Mouse (Mus musculus): ENCODE data around the gene Mob1b. TPM values are rescaled to one million over a fixed set of nuclear protein-coding genes. Genes with fewer than 3 reads are reported as not detected.

Gene Mob1b
- total and polyA plus RNA-seq, 3 experiments, result 12.2 to 14.0 TPM; not detected in 1

GRCm38 (mm10) chr5:88720116-88721002, at the start of gene Mob1b (continued):
- TF ChIP-seq USF1 (IDR thresholded peaks at IDR 0.05; ENCODE audit: low read depth, low read length) (peak; percentile 93), POLR2A (IDR thresholded peaks at IDR 0.05; ENCODE audit: control insufficient read depth in 1 of 2, insufficient read depth in 1 of 2, low read depth in 1 of 2, low read length in 2 of 2, poor library complexity in 1 of 2) (peak; percentile 66 to 92), ZNF384 (IDR thresholded peaks at IDR 0.05; ENCODE audit: low read depth, low read length) (peak; percentile 76), TCF12 (IDR thresholded peaks at IDR 0.05; ENCODE audit: low read depth, low read length) (peak; percentile 48), CHD1 (IDR thresholded peaks at IDR 0.05; ENCODE audit: low read depth, low read length) (no peak)

GRCm38 (mm10) chr5:88674703-88675442, 45.8 kb upstream of the Mob1b start:
- H3K27ac ChIP-seq (ENCODE audit: control insufficient read depth, low read depth, low read length), result peak overlapping the region; percentile 68
- DNase-seq (ENCODE audit: low read depth, low spot score), result peak; percentile 63
- peaks cover 5 to 15% of the 10 kb centered on the region in 2 experiments for H3K4me1 ChIP-seq (ENCODE audit: control insufficient read depth in 1 of 2, insufficient read depth in 2 of 2, low read length in 2 of 2)
- peak overlapping the region; percentile 99 for H3K9ac ChIP-seq (ENCODE audit: control insufficient read depth, low read depth, low read length, poor library complexity, severe bottlenecking)
- H3K27me3 ChIP-seq (ENCODE audit: control insufficient read depth in 1 of 2, insufficient read depth in 2 of 2, low read length in 2 of 2), result no peaks in the 10 kb centered on the region
- peak overlapping the region; percentile 77 to 91 for H3K4me3 ChIP-seq (ENCODE audit: control insufficient read depth in 1 of 2, insufficient read depth in 1 of 2, low read depth in 2 of 2, low read length in 2 of 2)
- peaks cover 20% of the 10 kb centered on the region for H3K79me2 ChIP-seq (ENCODE audit: control insufficient read depth, insufficient read depth, low read length, poor library complexity)
- no peaks in the 10 kb centered on the region for H3K9me3 ChIP-seq (replicated peaks; ENCODE audit: insufficient read depth, low read length)
- TF ChIP-seq GATA1 (IDR thresholded peaks at IDR 0.05; ENCODE audit: low read depth, low read length) (peak; percentile 54; the same call in 1 of the 2 replicates), MYC (IDR thresholded peaks at IDR 0.05; ENCODE audit: low read depth, low read length) (peak; percentile 36; the same call in 1 of the 2 replicates), E2F4 (IDR thresholded peaks at IDR 0.05; ENCODE audit: borderline replicate concordance, low read depth, low read length) (no peak), MAZ (IDR thresholded peaks at IDR 0.05; ENCODE audit: low read depth, low read length) (no peak), TAL1 (IDR thresholded peaks at IDR 0.05; ENCODE audit: low read length) (peak; percentile 48), SIN3A (IDR thresholded peaks at IDR 0.05; ENCODE audit: low read length) (0 out of 2 replicates have a peak, but pooled peaks have one; percentile 35), HCFC1 (IDR thresholded peaks at IDR 0.05; ENCODE audit: low read depth, low read length) (no peak), EP300 (IDR thresholded peaks at IDR 0.05; ENCODE audit: low read depth in 1 of 2, low read length in 2 of 2) (peak; percentile 23 to 41; a peak in 2 of 4 replicates), GABPA (IDR thresholded peaks at IDR 0.05; ENCODE audit: low read depth, low read length) (no peak), POLR2AphosphoS2 (IDR thresholded peaks at IDR 0.05; ENCODE audit: low read length) (no peak), ZMIZ1 (IDR thresholded peaks at IDR 0.05; ENCODE audit: low read depth, low read length) (no peak), POLR2AphosphoS5 (IDR thresholded peaks at IDR 0.05; ENCODE audit: borderline replicate concordance, low read depth, low read length) (no peak), KAT2A (conservative IDR thresholded peaks at IDR 0.05; ENCODE audit: low read depth, low read length) (no peak), TCF12 (IDR thresholded peaks at IDR 0.05; ENCODE audit: low read depth, low read length) (peak; percentile 45; the same call in 1 of the 2 replicates), RCOR1 (IDR thresholded peaks at IDR 0.05; ENCODE audit: low read depth, low read length) (no peak), POLR2A (IDR thresholded peaks at IDR 0.05; ENCODE audit: control insufficient read depth in 1 of 2, insufficient read depth in 1 of 2, low read depth in 1 of 2, low read length in 2 of 2, poor library complexity in 1 of 2) (no peak), ZC3H11A (IDR thresholded peaks at IDR 0.05; ENCODE audit: low read depth, low read length) (no peak), MXI1 (IDR thresholded peaks at IDR 0.05; ENCODE audit: low read depth, low read length) (0 out of 2 replicates have a peak, but pooled peaks have one; percentile 36), ETS1 (IDR thresholded peaks at IDR 0.05; ENCODE audit: low read depth, low read length) (0 out of 2 replicates have a peak, but pooled peaks have one; percentile 40), NELFE (IDR thresholded peaks at IDR 0.05; ENCODE audit: low read depth, low read length) (no peak), CHD1 (IDR thresholded peaks at IDR 0.05; ENCODE audit: low read depth, low read length) (no peak)
- peaks cover 5 to 21% of the 10 kb centered on the region in 2 experiments for H3K36me3 ChIP-seq (ENCODE audit: control insufficient read depth in 1 of 2, insufficient read depth in 2 of 2, low read length in 2 of 2)

All from MEL (cell line).